Mouse (Mus musculus): ENCODE data around the gene Shf. TPM values are rescaled to one million over a fixed set of nuclear protein-coding genes. Genes with fewer than 3 reads are reported as not detected.

Gene Shf
- total RNA-seq (2023), result 13.2 TPM

GRCm38 (mm10) chr2:122368995-122369739, at the start of gene Shf:
Gene Shf (minus strand): TSS chr2:122369162.

GRCm38 (mm10) chr2:122315372-122315771, 53.6 kb downstream of the Shf start, which contains the start of gene Duox1:
Gene Duox1 (plus strand): TSS chr2:122315672.

GRCm38 (mm10) chr2:122313536-122313935, 55.4 kb downstream of the Shf start, which contains the start of gene Duoxa1:
Gene Duoxa1 (minus strand): TSS chr2:122313730.

Other genes with a start within 250 kb of the Shf start
- 2,437 TPM for gene B2m, start 221.5 kb downstream of the Shf start, total RNA-seq (2023)
- gene Trim69, start 208.5 kb downstream of the Shf start, total RNA-seq (2023), result 1.5 TPM
- gene Patl2, start 183.0 kb downstream of the Shf start, total RNA-seq (2023), result not detected
- gene Terb2, start 182.9 kb downstream of the Shf start, total RNA-seq (2023), result not detected
- 6.7 TPM for gene Sord, start 134.4 kb downstream of the Shf start, total RNA-seq (2023)
- gene Duox2, start 70.7 kb downstream of the Shf start, total RNA-seq (2023), result not detected
- not detected for gene Duoxa2, start 70.3 kb downstream of the Shf start, total RNA-seq (2023)
- gene Duoxa1, start 55.4 kb downstream of the Shf start, total RNA-seq (2023), result not detected
- gene Duox1, start 53.5 kb downstream of the Shf start, total RNA-seq (2023), result not detected
- gene Slc28a2, start 57.3 kb upstream of the Shf start, total RNA-seq (2023), result 124 TPM
- gene Gm14085, start 115.8 kb upstream of the Shf start, total RNA-seq (2023), result 30.9 TPM
- 0.62 TPM for gene Gatm, start 242.1 kb upstream of the Shf start, total RNA-seq (2023)